Mouse (Mus musculus): ENCODE measurements around the gene Tcf7l1. TPM values are rescaled to one million over a fixed set of nuclear protein-coding genes. Genes with fewer than 3 reads are reported as not detected.

Gene Tcf7l1
- polyA plus RNA-seq, 1 experiment, result 5.5 TPM

- DNase-seq, result no peak
- no peak overlapping the region for H3K4me3 ChIP-seq (replicated peaks; ENCODE audit: insufficient read depth, low read depth, low read length)
- no peaks in the 10 kb centered on the region for H3K27me3 ChIP-seq (ENCODE audit: control insufficient read depth, insufficient read depth, low read length)
- no peak overlapping the region for H3K27ac ChIP-seq (ENCODE audit: insufficient read depth, low read length)
- TF ChIP-seq POLR2A (IDR thresholded peaks at IDR 0.05; ENCODE audit: borderline replicate concordance, insufficient read depth, low read length) (no peak), CTCF (IDR thresholded peaks at IDR 0.05; ENCODE audit: borderline replicate concordance, insufficient read depth, low read depth, low read length) (no peak)
- H3K4me1 ChIP-seq (ENCODE audit: control insufficient read depth, insufficient read depth, low read length), result no peaks in the 10 kb centered on the region; the same call in 1 of the 2 replicates
- 50% methylated on average over 10 of the region's 10 CpGs for WGBS
Observed at GRCm38 (mm10) chr6:72650338-72650851, 138.7 kb downstream of the Tcf7l1 start.

GRCm38 (mm10) chr6:72648002-72648595, 141.0 kb downstream of the Tcf7l1 start:
- no peak for DNase-seq
- Histone ChIP-seq H3K27me3 (ENCODE audit: control insufficient read depth, insufficient read depth, low read length) (no peaks in the 10 kb centered on the region), H3K4me3 (replicated peaks; ENCODE audit: insufficient read depth, low read depth, low read length) (no peak overlapping the region), H3K27ac (ENCODE audit: insufficient read depth, low read length) (no peak overlapping the region), H3K4me1 (ENCODE audit: control insufficient read depth, insufficient read depth, low read length) (no peaks in the 10 kb centered on the region; the same call in 1 of the 2 replicates)
- WGBS, result 46% methylated on average over 12 of the region's 12 CpGs
- TF ChIP-seq POLR2A (IDR thresholded peaks at IDR 0.05; ENCODE audit: borderline replicate concordance, insufficient read depth, low read length) (no peak), CTCF (IDR thresholded peaks at IDR 0.05; ENCODE audit: borderline replicate concordance, insufficient read depth, low read depth, low read length) (no peak)

GRCm38 (mm10) chr6:72647383-72647820, 141.7 kb downstream of the Tcf7l1 start:
- peak; percentile 43 to 55 for DNase-seq
- Histone ChIP-seq H3K27me3 (ENCODE audit: control insufficient read depth, insufficient read depth, low read length) (no peaks in the 10 kb centered on the region), H3K4me3 (replicated peaks; ENCODE audit: insufficient read depth, low read depth, low read length) (no peak overlapping the region), H3K4me1 (ENCODE audit: control insufficient read depth, insufficient read depth, low read length) (no peaks in the 10 kb centered on the region; the same call in 1 of the 2 replicates), H3K27ac (ENCODE audit: insufficient read depth, low read length) (no peak overlapping the region)
- 60% methylated on average over 10 of the region's 10 CpGs for WGBS
- peak; percentile 81 for TF ChIP-seq CTCF (IDR thresholded peaks at IDR 0.05; ENCODE audit: borderline replicate concordance, insufficient read depth, low read depth, low read length)
- TF ChIP-seq POLR2A (IDR thresholded peaks at IDR 0.05; ENCODE audit: borderline replicate concordance, insufficient read depth, low read length), result no peak

- WGBS, result 65% methylated on average over 7 of the region's 7 CpGs
- Histone ChIP-seq H3K27ac (ENCODE audit: insufficient read depth, low read length) (no peak overlapping the region), H3K27me3 (ENCODE audit: control insufficient read depth, insufficient read depth, low read length) (no peaks in the 10 kb centered on the region), H3K4me1 (ENCODE audit: control insufficient read depth, insufficient read depth, low read length) (no peaks in the 10 kb centered on the region), H3K4me3 (replicated peaks; ENCODE audit: insufficient read depth, low read depth, low read length) (no peak overlapping the region)
- no peak for TF ChIP-seq POLR2A (IDR thresholded peaks at IDR 0.05; ENCODE audit: borderline replicate concordance, insufficient read depth, low read length)
- no peak for TF ChIP-seq CTCF (IDR thresholded peaks at IDR 0.05; ENCODE audit: borderline replicate concordance, insufficient read depth, low read depth, low read length)
- no peak for DNase-seq
Observed at GRCm38 (mm10) chr6:72645364-72645763, 143.7 kb downstream of the Tcf7l1 start.

GRCm38 (mm10) chr6:72644576-72644975, 144.5 kb downstream of the Tcf7l1 start:
- Histone ChIP-seq H3K27ac (ENCODE audit: insufficient read depth, low read length) (no peak overlapping the region), H3K27me3 (ENCODE audit: control insufficient read depth, insufficient read depth, low read length) (no peaks in the 10 kb centered on the region), H3K4me3 (replicated peaks; ENCODE audit: insufficient read depth, low read depth, low read length) (no peak overlapping the region), H3K4me1 (ENCODE audit: control insufficient read depth, insufficient read depth, low read length) (no peaks in the 10 kb centered on the region)
- no peak for TF ChIP-seq CTCF (IDR thresholded peaks at IDR 0.05; ENCODE audit: borderline replicate concordance, insufficient read depth, low read depth, low read length)
- TF ChIP-seq POLR2A (IDR thresholded peaks at IDR 0.05; ENCODE audit: borderline replicate concordance, insufficient read depth, low read length), result no peak
- 75% methylated on average over 4 of the region's 4 CpGs for WGBS
- no peak for DNase-seq

- Histone ChIP-seq H3K4me1 (ENCODE audit: control insufficient read depth, insufficient read depth, low read length) (no peaks in the 10 kb centered on the region), H3K27ac (ENCODE audit: insufficient read depth, low read length) (no peak overlapping the region), H3K27me3 (ENCODE audit: control insufficient read depth, insufficient read depth, low read length) (no peaks in the 10 kb centered on the region), H3K4me3 (replicated peaks; ENCODE audit: insufficient read depth, low read depth, low read length) (no peak overlapping the region)
- DNase-seq, result no peak
- TF ChIP-seq CTCF (IDR thresholded peaks at IDR 0.05; ENCODE audit: borderline replicate concordance, insufficient read depth, low read depth, low read length), result no peak
- no peak for TF ChIP-seq POLR2A (IDR thresholded peaks at IDR 0.05; ENCODE audit: borderline replicate concordance, insufficient read depth, low read length)
- WGBS, result 88% methylated on average over 18 of the region's 18 CpGs
Observed at GRCm38 (mm10) chr6:72641218-72641954, 147.7 kb downstream of the Tcf7l1 start.

GRCm38 (mm10) chr6:72636940-72637339, 152.1 kb downstream of the Tcf7l1 start:
- TF ChIP-seq POLR2A (IDR thresholded peaks at IDR 0.05; ENCODE audit: borderline replicate concordance, insufficient read depth, low read length), result no peak
- no peak for TF ChIP-seq CTCF (IDR thresholded peaks at IDR 0.05; ENCODE audit: borderline replicate concordance, insufficient read depth, low read depth, low read length)
- H3K27me3 ChIP-seq (ENCODE audit: control insufficient read depth, insufficient read depth, low read length), result no peaks in the 10 kb centered on the region
- DNase-seq, result no peak
- no peaks in the 10 kb centered on the region for H3K4me1 ChIP-seq (ENCODE audit: control insufficient read depth, insufficient read depth, low read length)
- no peak overlapping the region for H3K27ac ChIP-seq (ENCODE audit: insufficient read depth, low read length)
- H3K4me3 ChIP-seq (replicated peaks; ENCODE audit: insufficient read depth, low read depth, low read length), result no peak overlapping the region
- 81% methylated on average over 3 of the region's 3 CpGs for WGBS

Measured in cerebellum, adult 2 months (tissue).